Mouse (Mus musculus) kidney, embryonic 14.5 days (tissue): ENCODE results near the gene Colec11. TPM values are rescaled to one million over a fixed set of nuclear protein-coding genes. Genes with fewer than 3 reads are reported as not detected.

Source experiments
- ATAC-seq: fragments of 200-750 bp; cut with Nextera tagmentation; 2 replicates; pipeline ENCODE4 v1.8.0; 2017; ENCODE audit warnings: moderate number of reproducible peaks, mild to moderate bottlenecking, moderate TSS enrichment, moderate library complexity; ENCODE audit not compliant: low FRiP score, low TSS enrichment
- H3K27ac ChIP-seq: fragments of 300-500 bp; sonication (generic); 2 replicates; pipeline ENCODE4 v1.5.1; 2014; ENCODE audit warnings: low read depth, mild to moderate bottlenecking, low read length, moderate library complexity, mixed read lengths
- H3K27me3 ChIP-seq: fragments of 300-500 bp; sonication (generic); 2 replicates; pipeline ENCODE4 v1.6.1; 2014; ENCODE audit warnings: mild to moderate bottlenecking, low read length; ENCODE audit not compliant: control insufficient read depth, insufficient read depth
- H3K36me3 ChIP-seq: fragments of 300-500 bp; sonication (generic); 2 replicates; pipeline ENCODE4 v1.6.1; 2014; ENCODE audit warnings: low read length, mixed read lengths; ENCODE audit not compliant: control insufficient read depth, insufficient read depth
- H3K4me1 ChIP-seq: fragments of 300-500 bp; sonication (generic); 2 replicates; pipeline ENCODE4 v1.6.1; 2014; ENCODE audit warnings: low read length, mixed read lengths; ENCODE audit not compliant: control insufficient read depth, insufficient read depth
- H3K4me2 ChIP-seq: fragments of 300-500 bp; sonication (generic); replicated peaks from 2 replicates; pipeline ENCODE4 v1.6.1; 2014; ENCODE audit warnings: low read depth, mild to moderate bottlenecking, low read length
- H3K4me3 ChIP-seq: fragments of 300-500 bp; sonication (generic); 2 replicates; pipeline ENCODE4 v1.5.1; 2014; ENCODE audit warnings: mild to moderate bottlenecking, low read length
- H3K9ac ChIP-seq: fragments of 300-500 bp; sonication (generic); 2 replicates; pipeline ENCODE4 v1.6.1; 2014; ENCODE audit warnings: low read depth, mild to moderate bottlenecking, low read length, moderate library complexity
- H3K9me3 ChIP-seq: fragments of 300-500 bp; sonication (generic); 2 replicates; pipeline ENCODE4 v1.6.1; 2016; ENCODE audit warnings: low read length; ENCODE audit not compliant: control insufficient read depth
- WGBS: fragments of 180-500 bp; shearing (Covaris S2); extraction: QIAGEN DNeasy Blood & Tissue Kit; methylation state at CpG from one replicate; pipeline ENCODE4 v1.1.7; 2014; 5-methylcytosine and 5-hydroxymethylcytosine counted together
- polyA plus RNA-seq: library from polyadenylated mRNA; unstranded; fragments of >200 nt; fragmentation: Nextera tagmentation; extraction: Ambion mirVana; gene quantifications from 2 replicates; pipeline ENCODE4 v1.2.1, GENCODE M21; 2014

The Colec11 gene
- polyA plus RNA-seq, 1 experiment from 2014 or later: 1.9 TPM

GRCm38 (mm10) chr12:28552299-28552698 lies 70.9 kb downstream of the Colec11 start, which contains the start of gene Dcdc2c:
Dcdc2c (minus strand) TSS chr12:28552399.
- no peak within 1 kb of the TSS for H3K4me3 ChIP-seq
- H3K4me2 ChIP-seq: peak within 1 kb of the TSS; percentile 6; the same call in 1 of the 2 replicates
- no peak within 1 kb of the TSS for H3K27ac ChIP-seq
- WGBS: 61% methylated on average over 15 of the region's 15 CpGs
- H3K36me3 ChIP-seq: no peaks in the 10 kb centered on the region
- H3K27me3 ChIP-seq: no peaks in the 10 kb centered on the region
- no peak within 1 kb of the TSS for H3K9ac ChIP-seq
- no peaks in the 10 kb centered on the region for H3K9me3 ChIP-seq
- no peaks in the 10 kb centered on the region; the same call in 1 of the 2 replicates for H3K4me1 ChIP-seq
- ATAC-seq: 0 out of 2 replicates have a peak, but pooled peaks have one; percentile 21

DNA sequence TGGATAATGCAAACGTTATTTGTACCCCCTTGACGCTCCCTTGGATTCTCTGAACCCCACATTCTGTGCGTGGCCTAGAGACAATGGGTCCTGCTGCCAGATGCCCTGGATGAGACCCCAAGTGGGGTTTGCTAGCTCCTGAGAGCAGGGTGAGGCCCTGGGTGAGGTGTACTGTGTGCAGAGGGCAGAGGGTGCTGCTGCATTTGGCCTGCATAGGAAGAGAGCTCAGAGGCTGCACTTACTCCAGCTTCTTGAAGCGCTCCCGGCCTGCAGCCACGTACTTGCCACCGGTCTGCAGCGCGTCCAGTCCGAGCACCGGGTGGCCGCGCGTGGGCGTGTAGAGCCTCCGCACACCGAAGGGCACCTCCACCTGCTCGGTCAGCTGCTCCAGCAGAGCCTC lies 71.4 kb downstream of the Colec11 start:
- H3K4me2 ChIP-seq: peak overlapping the region; percentile 6; the same call in 1 of the 2 replicates
- no peaks in the 10 kb centered on the region; the same call in 1 of the 2 replicates for H3K4me1 ChIP-seq
- no peak overlapping the region for H3K27ac ChIP-seq
- H3K9me3 ChIP-seq: no peaks in the 10 kb centered on the region
- no peaks in the 10 kb centered on the region for H3K27me3 ChIP-seq
- WGBS: 50% methylated on average over 18 of the region's 18 CpGs
- H3K36me3 ChIP-seq: no peaks in the 10 kb centered on the region
- ATAC-seq: peak; percentile 17; the same call in 1 of the 2 replicates
- no peak overlapping the region for H3K4me3 ChIP-seq
- H3K9ac ChIP-seq: no peak overlapping the region

DNA sequence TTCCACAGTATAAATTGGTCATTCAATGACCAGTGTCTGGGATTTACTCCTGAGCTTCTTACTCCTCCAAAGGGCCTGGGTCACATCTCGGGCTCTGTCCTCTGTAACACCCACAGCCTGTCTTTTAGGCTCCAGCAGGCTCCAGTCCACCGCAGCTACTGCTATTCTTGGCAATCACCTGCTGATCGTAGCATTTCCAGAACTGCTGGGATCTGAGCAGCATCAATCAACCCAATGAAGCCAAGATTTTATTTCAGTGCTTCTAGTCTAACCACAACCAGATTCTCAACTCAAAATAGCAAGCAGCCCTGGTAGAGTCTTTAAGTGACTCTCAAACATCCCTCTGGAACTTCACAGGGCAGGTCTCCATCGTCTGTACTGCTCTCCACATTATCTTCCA lies 74.3 kb downstream of the Colec11 start:
- no peak for ATAC-seq

More for the DNA sequence above, 74.3 kb downstream of the Colec11 start:
- no peaks in the 10 kb centered on the region for H3K27me3 ChIP-seq
- no peak overlapping the region for H3K4me2 ChIP-seq
- no peaks in the 10 kb centered on the region for H3K9me3 ChIP-seq
- no peak overlapping the region for H3K4me3 ChIP-seq
- H3K4me1 ChIP-seq: no peaks in the 10 kb centered on the region
- WGBS: 56% methylated on average over 4 of the region's 4 CpGs
- H3K9ac ChIP-seq: no peak overlapping the region
- H3K36me3 ChIP-seq: no peaks in the 10 kb centered on the region
- H3K27ac ChIP-seq: no peak overlapping the region

Other genes starting within 250 kb of the Colec11 start
- gene Dcdc2c, start 71.0 kb downstream of the Colec11 start, polyA plus RNA-seq: 0.16 and 0.23 TPM in 2 replicates
- gene Allc, start 40.9 kb downstream of the Colec11 start, polyA plus RNA-seq: 0.14 TPM in 1 of 2 replicates, not detected in the other
- 959 and 1,233 TPM in 2 replicates for gene Rps7, start 12.6 kb upstream of the Colec11 start, polyA plus RNA-seq
- gene Rnaseh1, start 26.2 kb upstream of the Colec11 start, polyA plus RNA-seq: 27.5 and 31.6 TPM in 2 replicates
- 87.4 and 89.1 TPM in 2 replicates for gene Adi1, start 51.9 kb upstream of the Colec11 start, polyA plus RNA-seq
- 27.4 and 43.9 TPM in 2 replicates for gene Trappc12, start 127.1 kb upstream of the Colec11 start, polyA plus RNA-seq
- 33.4 and 36.1 TPM in 2 replicates for gene Eipr1, start 128.4 kb upstream of the Colec11 start, polyA plus RNA-seq